Mouse (Mus musculus): Measurements from ENCODE around the gene Dnajc4.

- TF ChIP-seq POLR2A (IDR thresholded peaks at IDR 0.05; ENCODE audit: insufficient read length, low read depth) (no peak), SRF (IDR thresholded peaks at IDR 0.05; ENCODE audit: control insufficient read depth, insufficient read length, low read depth) (no peak), MAX (IDR thresholded peaks at IDR 0.05; ENCODE audit: low read depth) (no peak), CEBPB (IDR thresholded peaks at IDR 0.05; ENCODE audit: insufficient read depth, poor library complexity, severe bottlenecking) (no peak), E2F4 (IDR thresholded peaks at IDR 0.05; ENCODE audit: insufficient read depth) (no peak), MYOG (IDR thresholded peaks at IDR 0.05; ENCODE audit: control insufficient read depth in 1 of 3, insufficient read depth in 1 of 3, insufficient read length in 2 of 3, low read depth in 2 of 3) (no peak), MYOD1 (IDR thresholded peaks at IDR 0.05; ENCODE audit: control insufficient read depth in 1 of 3, insufficient read length in 2 of 3, low read depth in 2 of 3) (no peak), POLR2AphosphoS2 (IDR thresholded peaks at IDR 0.05; ENCODE audit: insufficient read length, low read depth) (no peak), USF1 (IDR thresholded peaks at IDR 0.05; ENCODE audit: low read depth) (no peak), TCF12 (IDR thresholded peaks at IDR 0.05; ENCODE audit: insufficient read depth, poor library complexity, severe bottlenecking) (no peak)
Measured at GRCm38 (mm10) chr19:7020224-7020641, 27.9 kb upstream of the Dnajc4 start.
